Mouse (Mus musculus): ENCODE measurements around the gene Gm28047. TPM values are rescaled to one million over a fixed set of nuclear protein-coding genes. Genes with fewer than 3 reads are reported as not detected.
A peak's percentile ranks its signal among the peaks of the same experiment; 100 is the strongest.
"Not testable (repeated sequence)": the region's sequence is repeated elsewhere in the genome, so short reads cannot be mapped to it uniquely, and the experiment has no call there.

The Gm28047 gene
- polyA plus RNA-seq, 2 experiments = not detected

DNA sequence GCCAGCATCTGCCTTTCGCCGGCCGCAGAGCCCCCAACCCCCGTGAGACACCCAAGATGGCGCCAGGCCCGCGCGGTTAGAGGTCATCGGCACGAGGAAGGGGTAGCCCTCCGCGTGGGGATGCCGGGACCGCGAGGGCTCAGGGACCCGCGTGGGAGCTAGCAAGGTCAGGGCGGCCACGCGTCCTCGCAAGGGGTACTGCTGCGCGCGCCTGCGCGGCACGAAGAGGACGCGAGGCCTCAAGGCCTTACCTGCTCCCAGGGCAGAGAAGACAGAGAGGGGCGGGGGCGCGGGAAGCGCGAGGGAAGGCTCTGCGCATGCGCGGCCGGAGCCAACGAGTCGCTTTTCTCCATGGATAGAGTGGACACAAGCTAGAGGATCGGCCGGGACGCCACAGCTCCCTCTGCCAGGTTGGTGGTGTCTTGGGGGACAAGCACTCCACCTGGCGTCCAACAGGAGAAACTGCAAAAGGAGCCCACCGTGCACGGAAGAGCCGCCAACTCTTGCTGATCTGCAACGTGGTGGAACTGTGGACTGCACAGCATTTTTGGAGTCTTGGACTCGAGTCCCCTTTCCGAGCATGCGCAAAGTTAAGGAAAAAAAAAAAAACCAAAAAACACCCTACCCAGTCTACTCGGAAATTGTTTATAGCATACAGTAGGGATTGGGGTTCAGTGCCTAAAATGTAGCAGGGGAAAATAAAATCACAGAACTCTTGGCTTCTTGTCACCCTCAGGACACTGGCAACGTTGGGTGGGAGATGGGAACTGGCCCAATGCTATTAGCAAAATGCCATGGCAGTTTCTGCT, 46.1 kb upstream of the Gm28047 start:
- Histone ChIP-seq H3K36me3 (replicated peaks; ENCODE audit: control insufficient read depth, insufficient read depth, low read depth) (peaks cover 10% of the 10 kb centered on the region), H3K4me1 (replicated peaks; ENCODE audit: control insufficient read depth in 2 of 2, insufficient read depth in 2 of 2, low read length in 1 of 2) (peaks cover 8 to 27% of the 10 kb centered on the region in 2 experiments; a peak in 3 of 4 replicates), H3K27ac (peak overlapping the region; percentile 48), H3K9me3 (ENCODE audit: control insufficient read depth, low read length) (no peaks in the 10 kb centered on the region), H3K9ac (replicated peaks) (peak overlapping the region; percentile 83), H3K27me3 (ENCODE audit: control insufficient read depth, insufficient read depth, low read length) (peaks cover 28% of the 10 kb centered on the region), H3K4me2 (ENCODE audit: low read depth) (peak overlapping the region; percentile 63), H3K4me3 (ENCODE audit: insufficient read depth in 1 of 2, low read depth in 2 of 2, low read length in 2 of 2) (peak overlapping the region; percentile 73 to 79)
- DNase-seq (ENCODE audit: low read depth in 3 of 3, low spot score in 3 of 3) (peak; percentile 94), ATAC-seq (ENCODE audit: insufficient read depth) (peak; percentile 96)
- under 1% methylated on average over 53 of the region's 53 CpGs for WGBS (ENCODE audit: insufficient replicate concordance)
- peak; percentile 100 for TF ChIP-seq CTCF (IDR thresholded peaks at IDR 0.05; ENCODE audit: low read depth)
- no peak; the same call in 1 of the 2 replicates for TF ChIP-seq EP300 (IDR thresholded peaks at IDR 0.05; ENCODE audit: low read depth)

DNA sequence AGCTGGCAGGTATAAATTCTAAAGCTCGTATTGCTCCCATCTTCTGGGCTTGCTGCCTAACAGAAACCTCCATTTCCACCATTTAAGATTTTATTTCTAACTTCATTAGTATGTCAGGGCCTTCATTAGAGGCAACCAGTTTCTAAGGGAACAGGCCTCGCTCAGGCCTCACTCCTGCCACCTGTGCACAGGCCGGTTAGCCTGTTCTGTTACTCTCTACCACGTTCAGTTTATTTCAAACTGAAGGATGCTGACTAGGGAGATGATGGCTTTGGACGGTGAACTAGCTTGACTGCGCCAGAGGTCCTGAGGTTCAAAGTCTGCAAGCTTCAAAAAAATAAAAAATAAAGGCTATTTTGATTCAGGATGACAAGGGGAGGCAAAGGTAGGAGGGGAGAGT, 45.4 kb upstream of the Gm28047 start:
- Histone ChIP-seq H3K9ac (replicated peaks) (peak overlapping the region; percentile 83), H3K27me3 (ENCODE audit: control insufficient read depth, insufficient read depth, low read length) (peaks cover 28% of the 10 kb centered on the region), H3K4me3 (ENCODE audit: insufficient read depth in 1 of 2, low read depth in 2 of 2, low read length in 2 of 2) (peak overlapping the region; percentile 73 to 79), H3K9me3 (ENCODE audit: control insufficient read depth, low read length) (no peaks in the 10 kb centered on the region), H3K36me3 (replicated peaks; ENCODE audit: control insufficient read depth, insufficient read depth, low read depth) (peaks cover 12% of the 10 kb centered on the region), H3K27ac (peak overlapping the region; percentile 48), H3K4me2 (ENCODE audit: low read depth) (peak overlapping the region; percentile 63), H3K4me1 (replicated peaks; ENCODE audit: control insufficient read depth in 2 of 2, insufficient read depth in 2 of 2, low read length in 1 of 2) (peaks cover 8 to 27% of the 10 kb centered on the region in 2 experiments; a peak in 3 of 4 replicates)
- TF ChIP-seq CTCF (IDR thresholded peaks at IDR 0.05; ENCODE audit: low read depth) (no peak), EP300 (IDR thresholded peaks at IDR 0.05; ENCODE audit: low read depth) (no peak)
- DNase-seq (ENCODE audit: low read depth in 3 of 3, low spot score in 3 of 3) (no peak), ATAC-seq (ENCODE audit: insufficient read depth) (no peak)
- WGBS (ENCODE audit: insufficient replicate concordance) = 4% methylated on average over 6 of the region's 6 CpGs

DNA sequence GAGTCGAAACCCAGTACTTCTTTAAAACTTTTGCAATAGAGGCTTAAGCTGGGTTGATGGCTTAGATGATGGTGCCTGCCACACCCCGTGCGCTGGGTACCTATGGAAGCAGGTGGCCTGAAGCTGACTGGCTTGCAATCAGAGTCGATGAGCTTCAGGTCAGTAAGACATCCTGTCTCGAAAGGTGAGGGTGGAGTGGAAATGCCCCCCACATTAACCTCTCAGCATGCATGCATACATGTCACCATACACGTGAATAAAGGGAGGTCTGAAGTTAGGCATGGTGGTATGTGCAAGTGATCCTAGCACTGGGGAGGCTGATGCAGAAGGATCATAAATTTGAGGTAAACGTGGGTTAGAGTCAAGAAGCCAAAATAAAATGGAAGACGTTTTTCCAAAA, 44.7 kb upstream of the Gm28047 start:
- peak overlapping the region in 1 of 2 experiments; percentile 73; a peak in 2 of 4 replicates for H3K4me3 ChIP-seq (ENCODE audit: insufficient read depth in 1 of 2, low read depth in 2 of 2, low read length in 2 of 2)
- H3K27ac ChIP-seq = no peak overlapping the region
- peaks cover 28% of the 10 kb centered on the region for H3K27me3 ChIP-seq (ENCODE audit: control insufficient read depth, insufficient read depth, low read length)
- peak overlapping the region; percentile 63 for H3K4me2 ChIP-seq (ENCODE audit: low read depth)
- DNase-seq (ENCODE audit: low read depth in 3 of 3, low spot score in 3 of 3) (no peak), ATAC-seq (ENCODE audit: insufficient read depth) (no peak)
- 73% methylated on average over 8 of the region's 8 CpGs for WGBS (ENCODE audit: insufficient replicate concordance)
- peaks cover 8 to 27% of the 10 kb centered on the region in 2 experiments; a peak in 3 of 4 replicates for H3K4me1 ChIP-seq (replicated peaks; ENCODE audit: control insufficient read depth in 2 of 2, insufficient read depth in 2 of 2, low read length in 1 of 2)
- peaks cover 19% of the 10 kb centered on the region for H3K36me3 ChIP-seq (replicated peaks; ENCODE audit: control insufficient read depth, insufficient read depth, low read depth)
- H3K9me3 ChIP-seq (ENCODE audit: control insufficient read depth, low read length) = no peaks in the 10 kb centered on the region
- H3K9ac ChIP-seq (replicated peaks) = no peak overlapping the region; the same call in 1 of the 2 replicates
- TF ChIP-seq EP300 (IDR thresholded peaks at IDR 0.05; ENCODE audit: low read depth) = no peak
- no peak for TF ChIP-seq CTCF (IDR thresholded peaks at IDR 0.05; ENCODE audit: low read depth)

DNA sequence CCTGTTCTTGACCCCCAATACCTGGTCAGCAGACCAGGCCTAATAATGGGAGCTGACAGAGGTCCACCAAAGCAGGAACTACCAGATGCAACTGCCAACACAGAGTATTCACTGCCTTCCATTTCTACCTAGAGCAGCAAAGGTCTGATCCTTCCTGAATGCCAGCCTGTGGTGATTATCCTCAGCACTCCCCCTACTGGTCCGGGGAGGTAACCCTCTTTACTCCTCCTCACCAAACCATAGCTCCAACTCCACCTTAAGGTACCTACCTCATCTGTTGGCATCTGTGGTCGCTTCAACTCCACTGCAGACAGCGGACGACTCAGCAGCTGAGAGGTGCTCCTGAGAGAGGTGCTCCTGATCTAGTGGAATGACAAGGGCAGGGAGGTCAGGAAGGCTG, 40.6 kb upstream of the Gm28047 start:
- 36% methylated on average over 4 of the region's 4 CpGs for WGBS (ENCODE audit: insufficient replicate concordance)
- peak; percentile 44 for ATAC-seq (ENCODE audit: insufficient read depth)
- H3K36me3 ChIP-seq (replicated peaks; ENCODE audit: control insufficient read depth, insufficient read depth, low read depth) = peaks cover 43% of the 10 kb centered on the region

GRCm38 (mm10) chr15:102663825-102664224, 39.0 kb upstream of the Gm28047 start:
- peaks cover 43% of the 10 kb centered on the region for H3K36me3 ChIP-seq (replicated peaks; ENCODE audit: control insufficient read depth, insufficient read depth, low read depth)
- no peak for DNase-seq (ENCODE audit: low read depth in 3 of 3, low spot score in 3 of 3)
- H3K9me3 ChIP-seq (ENCODE audit: control insufficient read depth, low read length) = no peaks in the 10 kb centered on the region
- H3K4me2 ChIP-seq (ENCODE audit: low read depth) = no peak overlapping the region
- TF ChIP-seq EP300 (IDR thresholded peaks at IDR 0.05; ENCODE audit: low read depth) (no peak), CTCF (IDR thresholded peaks at IDR 0.05; ENCODE audit: low read depth) (no peak)
- peaks cover 0 to 3% of the 10 kb centered on the region in 2 experiments; a peak in 2 of 4 replicates for H3K4me1 ChIP-seq (replicated peaks; ENCODE audit: control insufficient read depth in 2 of 2, insufficient read depth in 2 of 2, low read length in 1 of 2)
- no peak overlapping the region for H3K9ac ChIP-seq (replicated peaks)
- no peak for ATAC-seq (ENCODE audit: insufficient read depth)
- 79% methylated on average over 8 of the region's 8 CpGs for WGBS (ENCODE audit: insufficient replicate concordance)
- no peaks in the 10 kb centered on the region for H3K27me3 ChIP-seq (ENCODE audit: control insufficient read depth, insufficient read depth, low read length)
- H3K27ac ChIP-seq = no peak overlapping the region
- H3K4me3 ChIP-seq (ENCODE audit: insufficient read depth in 1 of 2, low read depth in 2 of 2, low read length in 2 of 2) = no peak overlapping the region

More for the DNA sequence above, 40.6 kb upstream of the Gm28047 start:
- H3K4me1 ChIP-seq (replicated peaks; ENCODE audit: control insufficient read depth in 2 of 2, insufficient read depth in 2 of 2, low read length in 1 of 2) = peaks cover 7 to 15% of the 10 kb centered on the region in 2 experiments; a peak in 3 of 4 replicates
- no peaks in the 10 kb centered on the region for H3K27me3 ChIP-seq (ENCODE audit: control insufficient read depth, insufficient read depth, low read length)
- DNase-seq (ENCODE audit: low read depth in 3 of 3, low spot score in 3 of 3) = peak in 1 of 3 experiments; percentile 28
- H3K9me3 ChIP-seq (ENCODE audit: control insufficient read depth, low read length) = no peaks in the 10 kb centered on the region
- no peak overlapping the region for H3K4me2 ChIP-seq (ENCODE audit: low read depth)
- H3K27ac ChIP-seq = no peak overlapping the region
- TF ChIP-seq CTCF (IDR thresholded peaks at IDR 0.05; ENCODE audit: low read depth) = peak; percentile 83
- no peak for TF ChIP-seq EP300 (IDR thresholded peaks at IDR 0.05; ENCODE audit: low read depth)
- H3K9ac ChIP-seq (replicated peaks) = no peak overlapping the region
- H3K4me3 ChIP-seq (ENCODE audit: insufficient read depth in 1 of 2, low read depth in 2 of 2, low read length in 2 of 2) = no peak overlapping the region

GRCm38 (mm10) chr15:102662601-102663000, 37.7 kb upstream of the Gm28047 start:
- not testable (repeated sequence) for H3K9me3 ChIP-seq (ENCODE audit: control insufficient read depth, low read length); H3K27me3 ChIP-seq (ENCODE audit: control insufficient read depth, insufficient read depth, low read length); DNase-seq (ENCODE audit: low read depth in 3 of 3, low spot score in 3 of 3); H3K4me1 ChIP-seq (replicated peaks; ENCODE audit: control insufficient read depth in 2 of 2, insufficient read depth in 2 of 2, low read length in 1 of 2); H3K4me3 ChIP-seq (ENCODE audit: insufficient read depth in 1 of 2, low read depth in 2 of 2, low read length in 2 of 2); ATAC-seq (ENCODE audit: insufficient read depth); H3K4me2 ChIP-seq (ENCODE audit: low read depth); H3K9ac ChIP-seq (replicated peaks); H3K27ac ChIP-seq
- no CpG with 5 or more reads among the region's 2 CpGs for WGBS (ENCODE audit: insufficient replicate concordance)
- H3K36me3 ChIP-seq (replicated peaks; ENCODE audit: control insufficient read depth, insufficient read depth, low read depth) = peaks cover 42% of the 10 kb centered on the region
